8 mouse cellular contexts compared by ENCODE assay signal in genomic region chr12:54334491-54335132, GRCm38 (mm10).
A peak's percentile ranks its signal among the peaks of the same experiment; 100 is the strongest.
DNase-seq lines count a peak whose midpoint lies in the region; ATAC-seq and TF ChIP-seq lines count a peak whose summit lies in the region.

No protein-coding gene starts in this region.

- no peak for TF ChIP-seq POLR2A in thymus, adult 2 months (IDR thresholded peaks at IDR 0.05; ENCODE audit: control insufficient read depth, extremely low read depth, insufficient read depth, low read length, poor library complexity)

- H3K36me3 ChIP-seq in heart, embryonic 11.5 days (ENCODE audit: control insufficient read depth, insufficient read depth, low read length): no peaks in the 10 kb centered on the region
- no peaks in the 10 kb centered on the region for H3K36me3 ChIP-seq in thymus, adult 2 months (ENCODE audit: control insufficient read depth, insufficient read depth, low read length)
- H3K36me3 ChIP-seq in intestine, postnatal 0 days (ENCODE audit: control insufficient read depth, insufficient read depth): no peaks in the 10 kb centered on the region
- no peaks in the 10 kb centered on the region for H3K36me3 ChIP-seq in kidney, embryonic 14.5 days (ENCODE audit: control insufficient read depth, insufficient read depth, low read length)

- 49% methylated on average over 9 of the region's 9 CpGs for WGBS in heart, embryonic 11.5 days (ENCODE audit: insufficient replicate concordance)
- WGBS in thymus, adult 2 months: 69% methylated on average over 9 of the region's 9 CpGs
- WGBS in intestine, postnatal 0 days: 33% methylated on average over 9 of the region's 9 CpGs
- WGBS in kidney, embryonic 14.5 days: 74% methylated on average over 9 of the region's 9 CpGs

- H3K4me2 ChIP-seq in heart, embryonic 11.5 days: no peak overlapping the region
- H3K4me2 ChIP-seq in intestine, postnatal 0 days (replicated peaks; ENCODE audit: low read depth): no peak overlapping the region
- no peak overlapping the region for H3K4me2 ChIP-seq in kidney, embryonic 14.5 days (replicated peaks; ENCODE audit: low read depth, low read length)

- no peaks in the 10 kb centered on the region for H3K9me3 ChIP-seq in heart, embryonic 11.5 days (replicated peaks; ENCODE audit: control insufficient read depth, low read length)
- H3K9me3 ChIP-seq in intestine, postnatal 0 days (ENCODE audit: control insufficient read depth): no peaks in the 10 kb centered on the region
- H3K9me3 ChIP-seq in kidney, embryonic 14.5 days (ENCODE audit: control insufficient read depth, low read length): no peaks in the 10 kb centered on the region

- no peak overlapping the region for H3K9ac ChIP-seq in heart, embryonic 11.5 days (ENCODE audit: low read depth, low read length)
- H3K9ac ChIP-seq in intestine, postnatal 0 days (ENCODE audit: low read depth, low read length): no peak overlapping the region
- H3K9ac ChIP-seq in kidney, embryonic 14.5 days (ENCODE audit: low read depth, low read length): no peak overlapping the region

- no peak for TF ChIP-seq CTCF in thymus, adult 2 months (IDR thresholded peaks at IDR 0.05; ENCODE audit: borderline replicate concordance, control insufficient read depth, extremely low read depth, insufficient read depth, low read length, poor library complexity)
- TF ChIP-seq CTCF in intestine, postnatal 0 days (IDR thresholded peaks at IDR 0.05; ENCODE audit: low read depth): 0 out of 2 replicates have a peak, but pooled peaks have one; percentile 10

- no peaks in the 10 kb centered on the region for H3K4me1 ChIP-seq in heart, embryonic 11.5 days (ENCODE audit: control insufficient read depth, insufficient read depth, low read length)
- H3K4me1 ChIP-seq in thymus, adult 2 months (replicated peaks; ENCODE audit: control insufficient read depth, insufficient read depth, low read length): peaks cover 8% of the 10 kb centered on the region
- no peaks in the 10 kb centered on the region for H3K4me1 ChIP-seq in intestine, postnatal 0 days (replicated peaks; ENCODE audit: control insufficient read depth, insufficient read depth, low read length)
- H3K4me1 ChIP-seq in kidney, embryonic 14.5 days (ENCODE audit: control insufficient read depth, insufficient read depth, low read length): no peaks in the 10 kb centered on the region

- H3K4me3 ChIP-seq in heart, embryonic 11.5 days (ENCODE audit: low read depth, low read length): no peak overlapping the region
- H3K4me3 ChIP-seq in thymus, adult 2 months (ENCODE audit: control insufficient read depth, insufficient read depth, low read length): no peak overlapping the region
- H3K4me3 ChIP-seq in intestine, postnatal 0 days (ENCODE audit: low read depth, low read length): no peak overlapping the region
- H3K4me3 ChIP-seq in kidney, embryonic 14.5 days (ENCODE audit: low read length): no peak overlapping the region

- no peaks in the 10 kb centered on the region for H3K27me3 ChIP-seq in heart, embryonic 11.5 days (ENCODE audit: control insufficient read depth, insufficient read depth, low read length)
- no peaks in the 10 kb centered on the region for H3K27me3 ChIP-seq in thymus, adult 2 months (ENCODE audit: control insufficient read depth, insufficient read depth, low read length)
- no peaks in the 10 kb centered on the region for H3K27me3 ChIP-seq in intestine, postnatal 0 days (replicated peaks; ENCODE audit: control insufficient read depth, insufficient read depth, low read length)
- no peaks in the 10 kb centered on the region for H3K27me3 ChIP-seq in kidney, embryonic 14.5 days (ENCODE audit: control insufficient read depth, insufficient read depth, low read length)

- peak; percentile 6 to 20 for DNase-seq in heart, adult 18-20 months
- peak; percentile 19 for DNase-seq in thymus, postnatal 25 days
- DNase-seq in thymus, adult 2 months: no peak
- DNase-seq in telencephalon, adult 2 months (ENCODE audit: low read depth, low spot score): peak; percentile 13
- DNase-seq in ovary, adult 18-20 months (ENCODE audit: low spot score): no peak

- ATAC-seq in heart, embryonic 11.5 days (replicated peaks; ENCODE audit: insufficient number of reproducible peaks, low FRiP score, low TSS enrichment): no peak
- ATAC-seq in intestine, postnatal 0 days: no peak
- no peak for ATAC-seq in kidney, embryonic 14.5 days (ENCODE audit: low FRiP score, low TSS enrichment)

- no peak overlapping the region for H3K27ac ChIP-seq in heart, embryonic 11.5 days (ENCODE audit: low read depth, low read length)
- H3K27ac ChIP-seq in thymus, adult 2 months (ENCODE audit: control insufficient read depth, insufficient read depth, low read length): no peak overlapping the region
- no peak overlapping the region for H3K27ac ChIP-seq in intestine, postnatal 0 days (ENCODE audit: low read depth, low read length)
- H3K27ac ChIP-seq in kidney, embryonic 14.5 days (ENCODE audit: low read depth, low read length): no peak overlapping the region

Comparison
In these comparisons a context has a peak if more than half of its experiments do, and no peak if none do; other contexts are left out.
1. DNase-seq: peak in heart, adult 18-20 months (2 of 2), thymus, postnatal 25 days (single experiment) and telencephalon, adult 2 months (single experiment); none in thymus, adult 2 months (single experiment) and ovary, adult 18-20 months (single experiment).